Mouse (Mus musculus) hematopoietic stem cell, adult 5-6 weeks (primary cell): ENCODE measurements around the gene Lrif1. TPM values are rescaled to one million over a fixed set of nuclear protein-coding genes. Genes with fewer than 3 reads are reported as not detected.
"Not testable (repeated sequence)": the region's sequence is repeated elsewhere in the genome, so short reads cannot be mapped to it uniquely, and the experiment has no call there.

Experiments
- ATAC-seq, 2 experiments: fragments of 125-278 bp in 1 of 2; replicated peaks in 1 of 2; 2 replicates each; pipeline ENCODE4 v1.8.0; 2016 to 2017; ENCODE audit warnings: inconsistent platforms in 2 of 2, mild to moderate bottlenecking in 2 of 2, moderate number of reproducible peaks in 2 of 2, low read depth in 1 of 2, moderate TSS enrichment in 1 of 2; ENCODE audit not compliant: low FRiP score in 2 of 2, poor library complexity in 2 of 2, severe bottlenecking in 2 of 2, insufficient read depth in 1 of 2, low TSS enrichment in 1 of 2
- total RNA-seq: library from RNA; stranded (forward); fragments of 172-1452, 232-1000 nt; gene quantifications from 2 replicates; pipeline ENCODE4 v1.2.3, GENCODE M21; 2017

Gene Lrif1
- total RNA-seq = 31.7 and 62.0 TPM in 2 replicates

DNA sequence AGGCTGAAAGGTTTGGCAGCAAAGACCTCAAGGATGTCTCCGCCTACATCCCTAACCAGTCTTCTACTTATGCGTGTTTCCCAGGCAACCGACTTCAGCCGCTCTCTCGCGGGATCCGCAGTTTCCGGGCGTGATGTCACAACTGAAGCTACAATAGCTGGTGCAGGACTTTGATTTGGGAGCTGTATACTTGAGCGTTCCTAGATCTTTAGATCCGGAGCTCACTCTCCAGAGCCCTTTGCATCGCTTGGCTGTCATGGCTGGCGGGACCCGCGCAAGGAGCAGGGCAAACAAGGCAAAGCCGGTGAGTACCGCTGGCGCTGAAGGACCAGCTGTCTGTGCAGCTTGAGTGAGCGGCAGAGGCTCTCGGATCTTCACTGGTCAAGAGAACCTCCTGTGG lies at the start of gene Lrif1:
Gene Lrif1, plus strand, starts transcription at position 158 of the 400 bp plus-strand sequence.
- peak; percentile 97 to 99 for ATAC-seq

DNA sequence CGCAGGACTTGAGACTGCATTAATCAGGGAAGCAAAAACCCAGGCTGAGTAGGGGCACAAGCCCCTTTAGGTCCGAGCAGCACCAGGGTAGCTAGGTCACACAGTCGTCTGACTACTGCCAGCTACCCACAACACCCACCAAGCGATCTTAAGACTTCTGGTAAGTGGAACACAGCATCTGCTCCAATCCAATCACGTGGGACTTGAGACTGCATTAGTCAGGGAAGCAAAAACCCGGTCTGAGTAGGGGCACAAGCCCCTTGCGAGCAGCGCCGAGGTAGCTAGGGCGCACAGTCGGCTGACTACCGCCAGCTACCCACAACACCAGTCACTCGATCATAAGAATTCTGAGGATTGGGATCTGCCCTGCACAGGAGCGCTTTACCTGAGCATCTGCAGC lies 12.0 kb upstream of the Lrif1 start:
- not testable (repeated sequence) for ATAC-seq

DNA sequence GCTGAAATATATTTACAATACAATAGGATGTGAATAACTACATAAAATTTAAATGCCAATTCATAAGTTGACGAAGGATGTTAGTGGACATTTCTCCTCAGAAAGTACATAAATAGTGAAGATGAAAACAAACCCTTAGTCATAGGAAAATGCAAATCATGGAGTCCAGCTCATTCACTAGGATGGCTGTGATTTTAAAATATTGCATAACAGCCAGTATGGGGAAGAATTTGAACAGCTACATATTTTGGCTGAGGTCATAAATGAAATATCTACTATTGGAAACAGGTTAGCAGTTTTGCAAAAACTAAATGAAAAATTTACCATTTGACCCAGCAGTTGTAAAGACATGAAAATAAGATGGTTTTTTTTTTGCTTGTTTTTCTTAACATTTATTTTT lies 594 bp downstream of the Lrif1 start:
- ATAC-seq = no peak

GRCm38 (mm10) chr3:106721397-106722027 lies 36.7 kb downstream of the Lrif1 start:
- peak; percentile 95 to 96 for ATAC-seq

- peak; percentile 86 to 87 for ATAC-seq
Measured at GRCm38 (mm10) chr3:106722028-106722945, 37.5 kb downstream of the Lrif1 start.

- ATAC-seq = no peak
Measured at GRCm38 (mm10) chr3:106755898-106756297, 71.1 kb downstream of the Lrif1 start.

DNA sequence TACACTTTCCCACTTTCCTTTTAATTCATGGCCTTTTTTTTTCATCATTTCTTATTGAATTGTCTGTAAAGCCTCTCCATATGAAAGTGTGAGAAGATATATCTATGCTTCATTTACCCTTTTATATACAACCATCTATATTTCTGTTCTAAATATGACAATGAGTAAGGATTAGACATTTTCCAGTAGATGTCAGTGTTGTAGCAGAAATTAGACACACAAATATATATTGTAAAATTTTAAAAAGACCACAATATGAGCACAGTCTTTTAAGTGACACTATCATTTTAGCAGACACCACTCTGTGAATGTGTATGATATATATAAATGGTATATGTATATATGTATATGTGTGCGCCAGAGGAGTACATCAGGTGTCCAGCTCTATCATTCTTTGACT lies 87.0 kb downstream of the Lrif1 start:
- ATAC-seq = peak; percentile 37 to 51; a peak in 2 of 4 replicates

DNA sequence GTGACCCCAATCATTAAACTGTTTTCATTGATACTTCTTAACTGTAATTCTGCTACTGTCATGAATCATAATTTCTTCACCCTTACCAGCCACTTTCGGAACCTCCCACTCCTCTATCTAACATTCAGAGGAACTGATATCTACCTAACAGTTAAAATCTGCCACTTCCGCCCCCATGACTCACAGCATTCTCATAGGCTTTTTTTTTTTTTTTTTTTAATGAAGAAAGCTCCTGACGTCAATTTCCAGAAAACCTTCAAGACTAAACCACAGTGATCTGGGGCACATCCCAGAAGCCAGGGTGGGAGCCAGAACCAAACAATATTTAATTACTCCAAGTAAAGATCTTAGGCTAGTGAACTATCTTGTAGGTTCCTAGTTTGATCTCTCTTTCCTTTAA lies 100.3 kb downstream of the Lrif1 start:
- ATAC-seq = peak; percentile 6 to 30; a peak in 1 of 4 replicates

Other genes starting within 250 kb of the Lrif1 start
- gene Dennd2d, start 202.6 kb upstream of the Lrif1 start, total RNA-seq = 41.4 and 49.2 TPM in 2 replicates
- 21.7 and 28.5 TPM in 2 replicates for gene Dram2, start 137.2 kb upstream of the Lrif1 start, total RNA-seq
- 48.1 and 48.2 TPM in 2 replicates for gene Cept1, start 137.2 kb upstream of the Lrif1 start, total RNA-seq
- 263 and 291 TPM in 2 replicates for gene Cd53, start 105.2 kb downstream of the Lrif1 start, total RNA-seq
- gene Olfr266, start 141.3 kb downstream of the Lrif1 start, total RNA-seq = not detected in 2 replicates